Mouse (Mus musculus) B cell, adult (primary cell): ENCODE measurements around the gene Serpinb6a. TPM values are rescaled to one million over a fixed set of nuclear protein-coding genes. Genes with fewer than 3 reads are reported as not detected.

Source experiments
- total RNA-seq: library from RNA; stranded (reverse); gene quantifications from 4 replicates; pipeline ENCODE4 v1.2.4, GENCODE M21; 2023; ENCODE audit not compliant: inconsistent age

The Serpinb6a gene
- total RNA-seq = 11.6 to 13.7 TPM (median 12.6 TPM) in 4 replicates

DNA sequence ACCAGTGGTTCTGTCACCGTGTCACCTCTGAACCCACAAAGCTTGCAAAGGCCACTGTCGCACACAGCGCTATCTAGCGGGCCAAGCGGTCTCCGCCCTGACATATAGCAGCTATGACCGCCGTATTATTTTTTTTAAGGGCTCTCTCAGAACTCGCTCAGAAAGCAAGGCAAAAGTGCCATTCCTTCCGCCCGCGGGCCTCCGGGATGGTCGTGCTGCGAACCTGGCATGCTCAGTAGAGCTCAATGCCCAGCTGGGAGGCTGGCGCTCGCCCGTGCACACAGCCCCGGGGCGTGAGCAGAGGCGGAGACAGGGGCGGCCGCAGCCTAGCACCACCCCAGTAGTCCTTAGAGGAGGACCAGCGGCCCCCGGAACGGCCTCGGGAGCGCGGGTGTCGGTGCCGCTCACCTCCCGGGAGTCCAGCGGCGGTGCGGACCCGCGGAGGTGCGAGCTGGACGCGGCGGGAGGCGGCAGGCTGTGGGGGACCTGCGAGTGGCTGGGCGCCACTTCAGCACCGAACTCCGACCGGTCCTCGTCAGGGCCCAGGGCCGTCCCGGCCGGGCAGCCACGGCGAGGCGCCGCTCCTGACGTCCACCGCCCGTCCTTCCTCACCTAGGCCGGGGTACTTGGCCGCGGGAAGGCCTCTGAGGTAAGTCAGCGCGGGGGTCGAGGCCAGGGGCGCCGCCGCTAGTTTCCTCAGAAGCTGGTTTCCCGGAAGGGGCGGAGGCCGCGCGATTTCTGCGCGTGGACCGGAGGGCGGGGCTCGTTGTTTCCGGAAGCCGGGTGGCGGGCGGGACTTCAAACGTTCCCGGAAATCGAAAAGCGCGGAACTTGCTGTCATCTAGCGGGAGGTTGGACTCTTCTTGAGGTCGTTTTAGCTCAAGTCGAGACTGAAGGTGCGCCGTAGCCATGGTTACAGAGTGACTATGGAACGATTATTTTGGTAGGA, at the start of gene Serpinb6a, which contains the start of gene Ripk1:
Gene Serpinb6a (minus strand): TSS at position 737 of the 949 bp plus-strand sequence.
Gene Ripk1 (plus strand): TSS at position 306 of the 949 bp plus-strand sequence.

DNA sequence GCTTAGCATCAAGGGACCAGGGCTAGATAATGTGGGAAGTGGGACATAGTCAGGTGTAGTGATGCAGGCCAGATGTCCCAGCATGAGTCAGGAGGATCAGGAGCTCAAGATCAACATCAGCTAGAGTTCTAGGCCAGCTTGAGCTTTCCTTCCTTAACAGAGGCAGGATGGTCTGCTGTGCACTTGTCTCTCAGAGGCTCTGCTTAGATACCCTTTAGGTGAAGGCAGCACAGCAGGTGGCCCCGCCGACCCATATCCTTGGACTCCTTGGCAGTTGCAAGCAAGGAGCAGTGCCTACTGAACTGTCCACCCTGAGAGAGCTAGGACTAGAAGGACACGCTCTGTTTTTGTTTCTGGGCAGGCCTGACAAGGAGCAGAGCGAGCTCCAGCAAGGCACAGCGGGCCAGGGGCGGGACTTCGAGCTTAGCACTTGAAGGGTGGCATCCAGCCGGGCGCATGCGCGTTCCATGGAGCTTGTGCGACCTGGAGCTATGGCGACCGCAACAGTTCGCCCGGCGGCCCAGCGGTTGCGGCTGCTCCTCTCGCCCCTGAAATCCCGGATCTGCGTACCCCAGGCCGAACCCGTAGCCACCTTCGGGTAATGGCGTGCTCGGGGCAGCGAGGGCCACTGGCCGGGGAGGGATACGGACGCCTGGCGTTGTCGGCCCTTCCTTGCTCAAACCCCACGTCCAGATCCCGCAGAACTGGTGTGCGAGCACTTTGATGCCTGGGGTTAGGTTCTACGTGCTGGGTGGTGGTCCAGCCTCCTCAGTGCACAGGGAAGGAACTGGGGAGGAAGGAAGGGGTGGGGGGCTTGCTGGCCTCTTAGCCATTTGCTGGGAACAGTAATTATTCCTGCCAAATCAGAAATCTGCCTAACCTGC, 34.8 kb upstream of the Serpinb6a start, which contains the start of gene Bphl:
Gene Bphl (plus strand): TSS at position 426 of the 884 bp plus-strand sequence.

DNA sequence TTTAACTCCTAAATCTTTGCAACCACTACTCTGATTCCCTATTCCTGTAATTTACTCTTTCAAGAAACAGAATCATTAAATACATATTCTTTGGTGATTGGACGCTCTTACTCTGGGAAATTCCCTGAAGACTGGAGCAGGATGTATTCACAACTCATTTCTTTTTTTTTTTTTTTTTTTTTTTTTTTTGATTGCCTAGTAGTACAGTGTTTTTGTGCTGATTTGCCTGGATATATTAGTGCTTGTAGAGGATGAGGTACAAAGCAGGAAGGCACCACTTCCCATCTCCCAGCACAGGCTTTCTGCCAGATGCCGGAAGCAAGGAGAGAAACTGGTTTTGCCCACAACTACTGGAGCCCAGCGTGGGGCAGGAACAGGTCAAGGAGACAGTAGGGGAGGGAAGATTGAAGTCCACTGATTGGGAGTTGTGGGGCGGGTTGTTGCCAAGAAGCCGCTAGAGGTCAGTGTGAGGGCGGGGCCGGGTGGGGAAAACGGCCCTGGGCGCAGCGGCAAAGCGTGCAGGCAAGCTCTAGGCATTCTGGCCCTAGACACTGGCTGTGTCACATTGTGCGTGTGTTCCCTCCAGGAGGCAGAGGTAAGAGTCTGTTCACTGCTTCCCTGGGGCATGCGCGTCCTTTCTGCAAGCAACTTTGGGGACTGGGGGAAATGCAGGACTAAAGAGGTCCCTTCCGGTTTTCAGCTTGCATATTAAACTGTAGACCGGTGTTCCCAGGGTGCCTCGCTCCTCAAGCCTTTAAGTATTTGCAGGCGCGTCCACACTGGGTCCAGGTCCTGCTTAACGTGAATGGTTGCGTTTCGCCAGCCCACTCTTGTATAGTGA, 38.2 kb downstream of the Serpinb6a start, which contains the start of gene Nqo2:
Gene Nqo2 (plus strand): TSS at position 482 of the 841 bp plus-strand sequence.

DNA sequence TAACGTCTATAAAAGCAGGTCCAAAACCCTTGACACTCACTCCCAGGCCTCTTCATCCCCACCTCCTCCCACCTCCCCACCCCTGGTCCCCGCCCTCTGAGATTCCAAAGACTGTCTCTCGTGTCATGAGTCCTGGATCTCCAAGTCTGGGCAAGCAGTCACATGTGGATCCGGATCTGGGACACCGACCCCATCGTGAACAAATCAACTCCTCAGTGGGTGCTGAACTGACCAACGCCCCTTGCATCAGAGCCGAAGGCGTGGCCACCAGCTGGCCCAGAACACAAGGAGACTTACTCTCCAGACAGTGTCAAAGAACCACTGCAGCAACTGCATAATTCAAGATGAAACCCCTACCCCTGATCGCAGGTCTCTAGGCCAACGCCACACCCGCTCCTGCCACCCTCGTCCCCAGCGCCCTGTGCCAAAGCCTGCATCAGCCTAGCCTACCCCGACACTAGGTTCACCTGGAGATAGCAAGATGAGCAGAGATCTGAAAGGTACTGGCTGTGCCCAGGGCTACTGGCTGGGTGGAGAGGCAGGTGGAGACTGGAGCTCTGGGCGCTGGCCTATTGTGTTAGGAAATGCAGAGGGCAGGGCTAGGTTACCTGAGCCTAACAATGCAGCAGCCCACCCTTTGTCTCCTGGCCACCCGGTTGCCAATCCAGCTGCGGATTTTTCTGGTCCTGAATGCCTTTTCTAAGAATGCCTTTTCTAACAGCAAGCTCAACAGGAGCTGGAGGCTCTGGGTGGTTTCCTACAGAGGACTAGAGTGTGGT, 97.2 kb downstream of the Serpinb6a start, which contains the start of gene Serpinb6c:
Gene Serpinb6c (minus strand): TSS at position 533 of the 779 bp plus-strand sequence.

Other genes starting within 250 kb of the Serpinb6a start
- not detected in 4 replicates for gene Serpinb6e, start 159.4 kb downstream of the Serpinb6a start, total RNA-seq
- 0.42 TPM in 1 of 4 replicates, not detected in the others for gene Serpinb6c, start 97.1 kb downstream of the Serpinb6a start, total RNA-seq
- 2.0 to 4.8 TPM (median 2.6 TPM) in 4 replicates for gene Nqo2, start 38.1 kb downstream of the Serpinb6a start, total RNA-seq
- 38.8 to 47.3 TPM (median 46.5 TPM) in 4 replicates for gene Ripk1, start 431 bp downstream of the Serpinb6a start, total RNA-seq
- gene Bphl, start 34.8 kb upstream of the Serpinb6a start, total RNA-seq = 10.5 to 16.8 TPM (median 11.8 TPM) in 4 replicates
- 12.5 to 14.3 TPM (median 12.7 TPM) in 4 replicates for gene Tubb2a, start 75.2 kb upstream of the Serpinb6a start, total RNA-seq
- gene Tubb2b, start 127.7 kb upstream of the Serpinb6a start, total RNA-seq = 4.8 to 5.8 TPM (median 5.3 TPM) in 4 replicates
- 38.3 to 50.5 TPM (median 43.3 TPM) in 4 replicates for gene Psmg4, start 160.2 kb upstream of the Serpinb6a start, total RNA-seq